Mouse (Mus musculus) lung, embryonic 16.5 days (tissue): ENCODE measurements at regions not wholly inside any gene's neighbourhood (a gene's known extent, or its start where the extent isn't known, plus 50 kb on each side); places are given as distances from the start of the nearest gene placed in this dataset.
A peak's percentile ranks its signal among the peaks of the same experiment; 100 is the strongest.

Experiments
- ATAC-seq: fragments of 200-750 bp; cut with Nextera tagmentation; 2 replicates; pipeline ENCODE4 v1.8.0; 2017; ENCODE audit warnings: low read depth, mild to moderate bottlenecking, moderate library complexity
- H3K27ac ChIP-seq: fragments of 300-500 bp; sonication (generic); 2 replicates; pipeline ENCODE4 v1.5.1; 2014; ENCODE audit warnings: mild to moderate bottlenecking, control low read depth, low read length
- H3K27me3 ChIP-seq: fragments of 300-500 bp; sonication (generic); 2 replicates; pipeline ENCODE4 v1.6.1; 2014; ENCODE audit warnings: low read depth, low read length, mixed read lengths; ENCODE audit not compliant: control insufficient read depth, insufficient read depth
- H3K36me3 ChIP-seq: fragments of 300-500 bp; sonication (generic); 2 replicates; pipeline ENCODE4 v1.6.1; 2014; ENCODE audit warnings: low read length; ENCODE audit not compliant: control insufficient read depth, insufficient read depth
- H3K4me1 ChIP-seq: fragments of 300-500 bp; sonication (generic); replicated peaks from 2 replicates; pipeline ENCODE4 v1.6.1; 2014; ENCODE audit warnings: low read length, mixed read lengths; ENCODE audit not compliant: control insufficient read depth, insufficient read depth
- H3K4me2 ChIP-seq: fragments of 300-500 bp; sonication (generic); 2 replicates; pipeline ENCODE4 v1.6.1; 2014; ENCODE audit warnings: low read depth, low read length, control low read depth
- H3K4me3 ChIP-seq: fragments of 300-500 bp; sonication (generic); 2 replicates; pipeline ENCODE4 v1.5.1; 2014; ENCODE audit warnings: mild to moderate bottlenecking, low read length, control low read depth
- H3K9ac ChIP-seq: fragments of 300-500 bp; sonication (generic); 2 replicates; pipeline ENCODE4 v1.6.1; 2014; ENCODE audit warnings: low read length, control low read depth
- H3K9me3 ChIP-seq: fragments of 300-500 bp; sonication (generic); 2 replicates; pipeline ENCODE4 v1.6.1; 2016; ENCODE audit warnings: low read length; ENCODE audit not compliant: control insufficient read depth
- WGBS: fragments of 180-500 bp; shearing (Covaris S2); extraction: QIAGEN DNeasy Blood & Tissue Kit; methylation state at CpG from one replicate; pipeline ENCODE4 v1.1.7; 2014; 5-methylcytosine and 5-hydroxymethylcytosine counted together

DNA sequence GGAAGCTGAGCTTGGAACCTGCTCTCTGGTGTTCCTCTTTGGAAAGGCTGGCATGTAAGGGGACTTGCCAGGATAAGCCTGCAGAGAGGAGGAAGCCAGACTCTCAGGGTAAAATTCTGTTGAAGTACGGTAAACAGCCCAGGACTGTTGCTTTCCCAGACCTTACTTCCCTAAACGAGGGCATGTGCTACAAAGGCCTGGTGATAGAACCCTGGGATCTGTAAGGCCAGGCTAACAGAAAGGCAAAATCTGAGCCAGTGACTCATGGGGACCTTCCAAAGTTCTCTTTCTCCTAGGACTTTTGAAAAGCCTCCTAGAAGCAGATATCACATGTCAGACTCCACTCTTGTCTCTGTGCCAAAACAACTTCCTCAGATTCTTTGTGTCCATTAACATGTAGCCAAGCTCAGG lies 130.0 kb upstream of the Cxcr4 start:
- peak overlapping the region; percentile 38; the same call in 1 of the 2 replicates for H3K27ac ChIP-seq

DNA sequence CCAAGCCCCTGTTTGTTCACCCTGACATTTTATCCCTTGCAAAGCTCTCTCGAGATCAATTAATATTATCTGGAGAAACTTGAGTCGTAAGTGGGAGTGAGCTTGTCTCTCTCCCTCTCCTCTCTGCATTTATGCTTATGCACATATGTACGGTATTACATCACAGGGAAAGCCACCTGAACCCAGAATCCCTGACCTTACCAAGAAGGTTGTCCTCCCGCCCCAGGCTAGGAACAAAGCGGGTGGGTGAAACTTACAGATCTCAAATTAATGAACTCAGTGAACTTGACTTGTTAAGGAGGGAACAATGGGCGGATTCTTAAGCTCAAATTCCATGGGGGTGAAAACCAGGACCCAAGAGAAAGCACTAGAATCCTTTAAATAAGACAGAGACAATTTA lies 122.8 kb upstream of the Cxcr4 start:
- ATAC-seq: no peak
- H3K4me3 ChIP-seq: no peak overlapping the region
- no peak overlapping the region for H3K27ac ChIP-seq
- H3K4me2 ChIP-seq: no peak overlapping the region
- H3K36me3 ChIP-seq: no peaks in the 10 kb centered on the region
- H3K9ac ChIP-seq: no peak overlapping the region
- H3K27me3 ChIP-seq: no peaks in the 10 kb centered on the region
- H3K4me1 ChIP-seq: peaks cover 6% of the 10 kb centered on the region
- H3K9me3 ChIP-seq: no peaks in the 10 kb centered on the region
- 52% methylated on average over 6 of the region's 6 CpGs for WGBS

More for the DNA sequence above, 130.0 kb upstream of the Cxcr4 start:
- Histone ChIP-seq H3K27me3 (no peaks in the 10 kb centered on the region), H3K4me3 (no peak overlapping the region), H3K9me3 (no peaks in the 10 kb centered on the region), H3K4me1 (peaks cover 4% of the 10 kb centered on the region), H3K4me2 (no peak overlapping the region), H3K36me3 (no peaks in the 10 kb centered on the region), H3K9ac (no peak overlapping the region)
- ATAC-seq: peak; percentile 67; the same call in 1 of the 2 replicates
- WGBS: 53% methylated on average over 2 of the region's 2 CpGs

DNA sequence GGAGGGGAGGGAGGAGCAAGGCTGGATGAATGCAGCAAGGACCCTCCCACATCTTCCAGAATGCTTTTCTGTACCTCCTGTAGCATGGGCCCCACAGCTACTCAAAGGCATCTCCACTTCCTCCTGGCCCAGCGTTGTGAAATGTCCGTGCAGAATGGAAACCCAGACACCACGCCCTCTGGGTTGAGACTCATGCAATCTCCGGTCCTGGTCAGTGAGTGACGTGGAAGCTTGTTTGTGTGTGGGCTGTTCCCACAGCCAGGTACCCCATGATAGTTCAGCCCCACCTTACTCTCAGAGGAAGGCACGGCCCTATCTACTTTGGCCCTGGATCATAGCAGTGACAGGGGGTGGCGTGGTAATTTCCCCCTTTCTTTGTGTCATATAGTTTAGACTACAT lies 120.8 kb upstream of the Cxcr4 start:
- Histone ChIP-seq H3K4me2 (0 out of 2 replicates have a peak overlapping the region, but pooled peaks have one; percentile 1), H3K36me3 (no peaks in the 10 kb centered on the region), H3K9ac (no peak overlapping the region; the same call in 1 of the 2 replicates), H3K4me1 (peaks cover 6% of the 10 kb centered on the region), H3K27ac (peak overlapping the region; percentile 36; the same call in 1 of the 2 replicates), H3K9me3 (no peaks in the 10 kb centered on the region), H3K4me3 (no peak overlapping the region), H3K27me3 (no peaks in the 10 kb centered on the region)
- peak; percentile 73 for ATAC-seq
- 40% methylated on average over 7 of the region's 7 CpGs for WGBS

DNA sequence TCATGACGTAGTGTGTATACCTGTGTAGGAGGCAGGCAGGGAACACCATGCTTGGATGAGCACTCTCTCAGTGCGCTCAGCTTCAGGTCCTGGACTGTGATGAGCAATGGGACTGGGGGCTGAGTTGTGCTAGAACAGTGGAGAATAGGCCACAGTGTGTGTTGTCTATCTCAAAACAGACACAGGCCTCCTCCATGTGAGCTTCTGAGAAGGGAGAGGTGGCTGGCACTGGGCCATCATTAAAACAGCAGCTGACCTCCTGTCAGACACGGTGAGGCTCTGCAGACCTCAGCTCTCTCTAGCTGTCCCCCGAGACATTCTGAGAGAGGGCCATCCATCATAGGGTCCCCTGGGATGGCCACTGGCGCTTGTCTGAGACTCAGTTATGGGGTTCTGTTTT lies 119.0 kb upstream of the Cxcr4 start:
- no peak overlapping the region for H3K4me2 ChIP-seq
- H3K9ac ChIP-seq: no peak overlapping the region
- 67% methylated on average over 5 of the region's 5 CpGs for WGBS
- ATAC-seq: no peak
- no peaks in the 10 kb centered on the region for H3K27me3 ChIP-seq
- no peak overlapping the region for H3K4me3 ChIP-seq
- peaks cover 6% of the 10 kb centered on the region for H3K4me1 ChIP-seq
- no peak overlapping the region for H3K27ac ChIP-seq
- no peaks in the 10 kb centered on the region for H3K9me3 ChIP-seq
- H3K36me3 ChIP-seq: no peaks in the 10 kb centered on the region

DNA sequence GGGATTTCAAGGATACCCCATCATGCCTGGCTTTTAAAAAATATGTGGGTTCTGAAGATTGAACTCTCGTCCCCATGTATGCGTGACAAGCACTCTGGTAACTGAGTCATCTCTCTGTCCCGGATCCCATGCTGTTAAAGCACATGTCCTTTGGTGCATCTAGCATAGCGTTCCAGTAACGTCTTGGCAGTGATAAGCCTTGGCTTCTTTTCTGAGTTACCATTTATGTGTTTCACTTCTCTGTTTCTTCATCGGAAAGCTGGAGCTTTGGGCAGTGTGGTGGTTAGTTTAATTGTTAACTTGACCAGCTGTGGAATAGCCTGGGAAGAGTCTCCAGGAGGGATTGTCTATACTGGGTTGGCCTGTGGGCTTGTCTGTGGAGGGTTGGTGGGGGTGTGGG lies 115.7 kb upstream of the Cxcr4 start:
- ATAC-seq: no peak
- Histone ChIP-seq H3K4me1 (peaks cover 10% of the 10 kb centered on the region), H3K9me3 (no peaks in the 10 kb centered on the region), H3K9ac (no peak overlapping the region), H3K36me3 (no peaks in the 10 kb centered on the region), H3K27me3 (no peaks in the 10 kb centered on the region), H3K27ac (no peak overlapping the region), H3K4me3 (no peak overlapping the region), H3K4me2 (no peak overlapping the region)
- 88% methylated on average over 6 of the region's 6 CpGs for WGBS

DNA sequence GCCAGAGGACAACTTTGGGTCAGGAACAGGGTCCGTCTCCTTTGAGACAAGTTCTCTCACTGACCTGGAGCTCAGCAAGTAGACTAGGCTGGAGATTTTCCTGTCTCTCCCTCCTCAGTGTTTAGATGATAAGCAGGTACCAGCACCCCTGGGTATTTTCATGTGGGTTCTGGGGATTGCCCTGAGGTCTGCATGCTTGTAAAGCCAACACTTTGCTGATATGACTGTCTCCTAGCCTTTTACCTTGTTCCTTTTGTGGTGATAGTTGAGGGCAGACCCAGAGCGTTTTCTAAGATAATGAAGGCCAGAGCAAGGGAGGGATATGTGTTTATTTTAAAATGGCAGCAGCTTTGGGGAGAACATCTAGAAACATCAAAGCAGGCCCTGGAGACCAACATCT lies 114.1 kb upstream of the Cxcr4 start:
- WGBS: 77% methylated on average over 2 of the region's 2 CpGs
- no peak overlapping the region for H3K4me3 ChIP-seq
- no peak overlapping the region for H3K4me2 ChIP-seq
- no peak overlapping the region for H3K9ac ChIP-seq
- H3K27ac ChIP-seq: no peak overlapping the region
- peaks cover 6% of the 10 kb centered on the region for H3K4me1 ChIP-seq
- H3K27me3 ChIP-seq: no peaks in the 10 kb centered on the region
- H3K36me3 ChIP-seq: no peaks in the 10 kb centered on the region
- no peak for ATAC-seq
- H3K9me3 ChIP-seq: no peaks in the 10 kb centered on the region

DNA sequence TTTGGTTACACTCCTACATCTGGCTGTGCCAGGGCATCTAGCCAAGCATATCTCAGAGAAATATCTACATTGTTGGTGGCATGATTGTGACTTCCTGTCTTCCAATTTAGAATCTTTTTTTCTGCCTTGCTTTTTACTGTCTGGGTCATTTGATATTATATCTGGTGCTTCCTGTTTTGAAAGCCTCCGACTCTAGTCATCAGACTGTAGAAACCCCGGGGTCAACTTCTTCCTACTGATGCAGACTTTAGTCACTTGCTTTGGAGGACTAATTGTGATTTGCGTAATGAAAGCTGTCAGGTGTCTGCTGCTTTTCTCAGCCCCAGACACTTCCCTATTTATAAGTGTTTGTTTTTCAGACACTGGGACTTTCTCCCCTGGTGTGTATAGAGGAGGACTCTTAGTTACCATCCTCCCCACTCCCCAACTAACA lies 113.0 kb upstream of the Cxcr4 start:
- no peak overlapping the region for H3K4me2 ChIP-seq
- H3K9me3 ChIP-seq: no peaks in the 10 kb centered on the region
- peak; percentile 62 for ATAC-seq
- H3K27me3 ChIP-seq: no peaks in the 10 kb centered on the region
- H3K4me1 ChIP-seq: peaks cover 6% of the 10 kb centered on the region
- H3K36me3 ChIP-seq: no peaks in the 10 kb centered on the region
- H3K27ac ChIP-seq: peak overlapping the region; percentile 37; the same call in 1 of the 2 replicates
- 34% methylated on average over 3 of the region's 3 CpGs for WGBS
- no peak overlapping the region for H3K4me3 ChIP-seq
- no peak overlapping the region; the same call in 1 of the 2 replicates for H3K9ac ChIP-seq

DNA sequence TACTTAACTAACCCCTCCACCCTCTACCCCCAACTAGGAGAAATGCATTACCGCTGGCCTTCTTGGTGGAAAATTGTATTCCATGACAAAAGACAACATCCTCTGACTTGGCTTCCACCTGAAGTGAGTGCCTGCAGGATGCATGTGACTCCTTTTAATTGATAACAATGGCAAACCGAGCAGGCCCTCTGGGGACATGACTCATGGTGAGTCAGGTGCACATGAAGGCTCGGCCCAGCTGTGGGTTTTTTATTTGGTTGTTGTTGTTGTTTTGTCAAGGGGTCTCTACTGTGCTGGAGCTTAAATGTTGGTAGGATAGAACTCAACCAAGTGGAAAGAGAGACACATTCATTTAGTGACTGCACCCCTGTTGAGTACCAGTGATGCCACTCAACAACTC lies 109.2 kb upstream of the Cxcr4 start:
- no peak overlapping the region for H3K4me2 ChIP-seq
- H3K9me3 ChIP-seq: no peaks in the 10 kb centered on the region
- no peak overlapping the region for H3K9ac ChIP-seq
- no peaks in the 10 kb centered on the region for H3K36me3 ChIP-seq
- peaks cover 6% of the 10 kb centered on the region for H3K4me1 ChIP-seq
- no peak overlapping the region for H3K4me3 ChIP-seq
- no peaks in the 10 kb centered on the region for H3K27me3 ChIP-seq
- WGBS: 74% methylated on average over 3 of the region's 3 CpGs
- ATAC-seq: no peak
- no peak overlapping the region for H3K27ac ChIP-seq

DNA sequence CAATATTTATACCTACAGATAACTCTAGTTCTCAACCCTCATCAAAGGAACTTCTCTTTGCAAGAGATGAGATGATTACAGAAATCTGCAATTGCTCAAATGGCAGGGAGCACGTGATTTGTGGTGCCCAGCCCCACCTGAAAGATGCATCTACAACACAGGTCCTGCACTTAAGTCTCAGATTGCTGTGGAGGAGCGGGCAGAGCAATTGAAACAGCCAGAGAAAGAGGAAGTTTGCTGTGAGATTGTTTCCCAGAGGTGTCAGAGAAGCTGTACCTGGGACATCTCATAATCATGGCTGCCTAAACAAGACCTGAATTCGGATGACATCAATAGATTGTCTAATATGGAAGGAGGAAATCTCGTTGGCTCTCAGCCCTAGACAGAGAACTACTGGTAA lies 105.9 kb upstream of the Cxcr4 start:
- H3K27me3 ChIP-seq: no peaks in the 10 kb centered on the region
- WGBS: 79% methylated on average over 4 of the region's 4 CpGs
- H3K4me3 ChIP-seq: no peak overlapping the region
- no peak overlapping the region for H3K27ac ChIP-seq
- no peaks in the 10 kb centered on the region for H3K4me1 ChIP-seq
- H3K9me3 ChIP-seq: no peaks in the 10 kb centered on the region
- H3K4me2 ChIP-seq: no peak overlapping the region
- no peak for ATAC-seq
- H3K9ac ChIP-seq: no peak overlapping the region
- no peaks in the 10 kb centered on the region for H3K36me3 ChIP-seq

DNA sequence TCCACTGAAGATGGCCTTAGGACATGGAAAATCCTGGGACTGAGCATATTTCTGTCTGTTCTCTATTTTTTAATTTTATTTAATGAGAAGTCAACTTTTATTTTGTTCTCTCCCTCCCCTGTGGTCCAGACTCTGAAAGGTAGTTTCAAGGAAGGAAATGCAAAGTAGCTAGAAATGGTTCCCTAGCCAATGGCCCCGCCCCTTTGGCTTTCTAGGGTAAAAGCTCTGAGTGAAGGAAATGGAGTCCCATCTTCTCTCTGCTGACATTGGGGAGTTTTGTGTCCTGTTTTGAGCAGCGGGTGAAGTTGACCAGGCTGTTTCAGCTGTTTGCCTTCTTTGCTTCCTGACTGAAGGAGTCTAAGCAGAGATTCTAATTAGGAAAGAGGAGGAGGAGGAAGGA lies 103.8 kb upstream of the Cxcr4 start:
- Histone ChIP-seq H3K4me1 (0 out of 2 replicates have a peak, but pooled peaks cover 3% of the 10 kb centered on the region), H3K36me3 (no peaks in the 10 kb centered on the region), H3K27ac (no peak overlapping the region), H3K27me3 (no peaks in the 10 kb centered on the region), H3K4me3 (no peak overlapping the region), H3K4me2 (no peak overlapping the region), H3K9me3 (no peaks in the 10 kb centered on the region), H3K9ac (no peak overlapping the region)
- ATAC-seq: no peak
- 72% methylated on average over 2 of the region's 2 CpGs for WGBS
